Comparison of ENCODE assay signal across 21 mouse cellular contexts in the genomic region with DNA sequence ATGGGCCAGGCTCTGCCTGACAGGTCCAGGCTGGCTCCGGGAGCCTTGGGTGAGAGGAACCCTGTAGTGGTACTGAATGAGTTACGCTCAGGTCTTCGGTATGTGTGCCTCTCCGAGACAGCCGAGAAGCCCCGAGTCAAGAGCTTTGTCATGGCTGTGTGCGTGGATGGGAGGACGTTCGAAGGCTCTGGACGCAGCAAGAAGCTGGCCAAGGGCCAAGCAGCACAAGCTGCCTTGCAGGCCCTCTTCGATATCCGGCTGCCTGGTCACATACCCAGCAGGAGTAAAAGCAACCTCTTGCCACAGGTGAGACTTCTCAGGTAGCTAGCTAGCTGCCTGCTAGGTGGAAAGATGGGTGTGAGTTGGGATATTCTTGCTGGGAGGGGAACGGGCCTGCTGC.
DNase-seq lines count a peak whose midpoint lies in the region; ATAC-seq lines count a peak whose summit lies in the region.
"Had no signal": no experiment of that assay in that cellular context is flagged by ENCODE, and none has a peak within 500 bp of the region (broad histone marks: within the 10 kb centered on the region; RNA-seq: fewer than 3 reads in every experiment).

No protein-coding gene starts in this region.

- WGBS in lung, embryonic 16.5 days, result 45% methylated on average over 13 of the region's 13 CpGs

- no peak overlapping the region for H3K9ac ChIP-seq in lung, embryonic 16.5 days (ENCODE audit: low read length)
- H3K9ac ChIP-seq: embryonic facial prominence, embryonic 13.5 days; forebrain, embryonic 12.5 days; heart, embryonic 15.5 days; hindbrain, embryonic 14.5 days had no signal

- H3K4me1 ChIP-seq in lung, embryonic 16.5 days (replicated peaks; ENCODE audit: control insufficient read depth, insufficient read depth, low read length), result no peaks in the 10 kb centered on the region
- H3K4me1 ChIP-seq: forebrain, embryonic 12.5 days; heart, embryonic 15.5 days had no signal

- no peaks in the 10 kb centered on the region for H3K36me3 ChIP-seq in lung, embryonic 16.5 days (ENCODE audit: control insufficient read depth, insufficient read depth, low read length)
- H3K36me3 ChIP-seq: embryonic facial prominence, embryonic 13.5 days; forebrain, embryonic 12.5 days; G1E; heart, embryonic 15.5 days had no signal

- H3K4me3 ChIP-seq in lung, embryonic 16.5 days (ENCODE audit: low read length), result no peak overlapping the region
- H3K4me3 ChIP-seq: embryonic facial prominence, embryonic 13.5 days; forebrain, embryonic 12.5 days; heart, adult 2 months; heart, embryonic 15.5 days had no signal

- H3K9me3 ChIP-seq in lung, embryonic 16.5 days (ENCODE audit: control insufficient read depth, low read length), result no peaks in the 10 kb centered on the region
- H3K9me3 ChIP-seq: embryonic facial prominence, embryonic 13.5 days; forebrain, embryonic 12.5 days; G1E; heart, embryonic 15.5 days had no signal

- H3K27ac ChIP-seq in lung, embryonic 16.5 days (ENCODE audit: low read length), result no peak overlapping the region
- H3K27ac ChIP-seq: embryonic facial prominence, embryonic 13.5 days; forebrain, embryonic 12.5 days; heart, adult 2 months; heart, embryonic 15.5 days; hindbrain, embryonic 14.5 days had no signal

- no peak overlapping the region for H3K4me2 ChIP-seq in lung, embryonic 16.5 days (ENCODE audit: low read depth, low read length)
- H3K4me2 ChIP-seq: embryonic facial prominence, embryonic 13.5 days; forebrain, embryonic 12.5 days; heart, embryonic 11.5 days; heart, embryonic 15.5 days; hindbrain, embryonic 14.5 days had no signal

- peak; percentile 54 for ATAC-seq in lung, embryonic 16.5 days (ENCODE audit: low read depth)
- ATAC-seq: CD4-positive, CD25-positive, alpha-beta regulatory T cell, adult 4 months; forebrain, embryonic 16.5 days had no signal

- no peaks in the 10 kb centered on the region for H3K27me3 ChIP-seq in lung, embryonic 16.5 days (ENCODE audit: control insufficient read depth, insufficient read depth, low read depth, low read length)
- H3K27me3 ChIP-seq: embryonic facial prominence, embryonic 13.5 days; forebrain, embryonic 12.5 days; heart, embryonic 15.5 days had no signal

- DNase-seq in adrenal gland, postnatal 10 days, result peak; percentile 2
- no peak for DNase-seq in adrenal gland, adult 2 months
- DNase-seq in kidney, postnatal 14 days, result peak; percentile 2
- DNase-seq in kidney, adult 11 months, result no peak
- no peak for DNase-seq in lung, postnatal 10 days
- DNase-seq in frontal cortex, postnatal 10 days (ENCODE audit: low spot score in 2 of 2), result no peak
- DNase-seq: adrenal gland, postnatal 25 days; B cell, adult 2 months; cerebellum, adult 18-20 months; gastrocnemius, postnatal 14 days; heart, adult 2 months; heart, postnatal 14 days had no signal

Comparison
In these comparisons a context has a peak if more than half of its experiments do, and no peak if none do; other contexts are left out.
1. DNase-seq: peak in adrenal gland, postnatal 10 days (single experiment) and kidney, postnatal 14 days (single experiment); none in adrenal gland, adult 2 months (single experiment), kidney, adult 11 months (single experiment), lung, postnatal 10 days (single experiment) and frontal cortex, postnatal 10 days (0 of 2).